Comparison of ENCODE assay signal across 1 mouse cellular context in the genomic region with DNA sequence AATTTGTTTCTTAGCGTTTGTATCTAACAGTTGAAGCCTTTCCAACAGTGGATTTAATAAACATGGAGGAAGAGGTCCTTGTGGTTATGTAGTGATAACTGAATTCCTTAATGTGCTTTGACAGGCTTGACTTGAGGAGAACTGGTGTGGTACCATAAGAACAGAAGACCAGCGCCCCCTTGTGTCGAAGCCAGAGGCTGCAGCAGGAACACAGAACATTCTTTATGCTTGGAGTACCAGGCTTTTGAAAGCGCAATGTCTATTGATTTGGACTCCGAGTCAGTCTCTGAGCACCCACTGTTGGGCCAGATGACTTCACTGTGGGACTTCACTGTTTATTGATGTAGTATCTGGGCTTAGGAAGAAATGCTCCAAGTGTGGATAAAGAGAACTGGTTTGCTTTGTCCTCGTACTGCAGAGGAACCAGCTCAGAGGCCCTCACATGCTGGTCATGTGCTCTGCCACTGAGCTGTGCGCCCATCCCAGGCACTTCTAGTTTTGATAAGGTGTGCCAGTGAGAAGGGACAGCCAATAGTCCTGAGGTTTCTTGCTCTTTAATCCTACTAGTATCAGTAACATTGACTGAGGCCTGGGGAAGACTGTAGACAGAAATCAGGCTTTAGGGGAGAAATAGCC.
TF ChIP-seq lines count a peak whose summit lies in the region.

No protein-coding gene starts in this region.

TF ChIP-seq in C2C12, 6 proteins besides CTCF, POLR2A, EP300 and RAD21:
- TF ChIP-seq MYOG (IDR thresholded peaks at IDR 0.05; ENCODE audit: control insufficient read depth, extremely low read depth, insufficient read length), result no peak
- no peak for TF ChIP-seq FOSL1 (IDR thresholded peaks at IDR 0.05; ENCODE audit: insufficient read depth, low read length, poor library complexity, severe bottlenecking)
- no peak for TF ChIP-seq USF1 (IDR thresholded peaks at IDR 0.05; ENCODE audit: low read depth)
- no peak for TF ChIP-seq MAX (IDR thresholded peaks at IDR 0.05)
- TF ChIP-seq CEBPB (IDR thresholded peaks at IDR 0.05; ENCODE audit: low read depth), result no peak
- TF ChIP-seq MYOD1 (IDR thresholded peaks at IDR 0.05; ENCODE audit: control insufficient read depth, insufficient read length, low read depth), result no peak
TF ChIP-seq in C2C12: peak in this region for 0.
